In genomic region chr13:113706183-113706582, GRCm38 (mm10) we compare ENCODE assay signal across 15 mouse cellular contexts. TPM values are rescaled to one million over a fixed set of nuclear protein-coding genes. Genes with fewer than 3 reads are reported as not detected.
DNase-seq lines count a peak whose midpoint lies in the region; ATAC-seq and TF ChIP-seq lines count a peak whose summit lies in the region.
"Had no signal": no experiment of that assay in that cellular context is flagged by ENCODE, and none has a peak within 500 bp of the region (broad histone marks: within the 10 kb centered on the region; RNA-seq: fewer than 3 reads in every experiment).

No protein-coding gene starts in this region.

- H3K9ac ChIP-seq in forebrain, embryonic 11.5 days (ENCODE audit: low read length): no peak overlapping the region
- no peak overlapping the region for H3K9ac ChIP-seq in MEL (ENCODE audit: control insufficient read depth, low read depth, low read length, poor library complexity, severe bottlenecking)
- H3K9ac ChIP-seq in embryonic facial prominence, embryonic 14.5 days (ENCODE audit: low read depth, low read length): no peak overlapping the region
- H3K9ac ChIP-seq in midbrain, embryonic 12.5 days (replicated peaks): no peak overlapping the region
- H3K9ac ChIP-seq: embryonic facial prominence, embryonic 13.5 days; heart, embryonic 15.5 days; liver, embryonic 14.5 days had no signal

- no peak overlapping the region for H3K4me2 ChIP-seq in forebrain, embryonic 11.5 days (ENCODE audit: low read depth, low read length, severe bottlenecking)
- H3K4me2 ChIP-seq in embryonic facial prominence, embryonic 14.5 days (ENCODE audit: low read depth, low read length): no peak overlapping the region
- no peak overlapping the region for H3K4me2 ChIP-seq in midbrain, embryonic 12.5 days (replicated peaks)
- H3K4me2 ChIP-seq: embryonic facial prominence, embryonic 13.5 days; heart, embryonic 15.5 days had no signal

- intact Hi-C loops in gastrocnemius, postnatal 14 days (cut with DNase I; ENCODE audit: low total_unique reads): no loop called here

- H3K9me3 ChIP-seq in forebrain, embryonic 11.5 days (ENCODE audit: control insufficient read depth, low read length): no peaks in the 10 kb centered on the region; the same call in 1 of the 2 replicates
- H3K9me3 ChIP-seq in forebrain, embryonic 10.5 days: peaks cover 3% of the 10 kb centered on the region
- no peaks in the 10 kb centered on the region for H3K9me3 ChIP-seq in MEL (replicated peaks; ENCODE audit: insufficient read depth, low read length)
- H3K9me3 ChIP-seq in embryonic facial prominence, embryonic 14.5 days (ENCODE audit: control insufficient read depth, low read length): 0 out of 2 replicates have a peak, but pooled peaks cover 6% of the 10 kb centered on the region
- H3K9me3 ChIP-seq in midbrain, embryonic 12.5 days: no peaks in the 10 kb centered on the region
- H3K9me3 ChIP-seq: embryonic facial prominence, embryonic 13.5 days; heart, embryonic 15.5 days had no signal

- TF ChIP-seq CTCF in MEL (IDR thresholded peaks at IDR 0.05 in 2 of 3, conservative IDR thresholded peaks at IDR 0.05 in 1 of 3; ENCODE audit: control insufficient read depth in 1 of 3, insufficient read depth in 1 of 3, low read depth in 2 of 3, low read length in 3 of 3, poor library complexity in 1 of 3, severe bottlenecking in 1 of 3): no peak

- no peaks in the 10 kb centered on the region for H3K27me3 ChIP-seq in forebrain, embryonic 11.5 days (ENCODE audit: control insufficient read depth, insufficient read depth, low read length)
- H3K27me3 ChIP-seq in forebrain, embryonic 10.5 days (ENCODE audit: poor library complexity, severe bottlenecking): no peaks in the 10 kb centered on the region
- no peaks in the 10 kb centered on the region; a peak in 1 of 4 replicates for H3K27me3 ChIP-seq in MEL (ENCODE audit: control insufficient read depth in 1 of 2, insufficient read depth in 2 of 2, low read length in 2 of 2)
- no peaks in the 10 kb centered on the region for H3K27me3 ChIP-seq in embryonic facial prominence, embryonic 14.5 days (replicated peaks; ENCODE audit: control insufficient read depth, insufficient read depth, low read length)
- 0 out of 2 replicates have a peak, but pooled peaks cover 6% of the 10 kb centered on the region for H3K27me3 ChIP-seq in midbrain, embryonic 12.5 days
- H3K27me3 ChIP-seq: embryonic facial prominence, embryonic 13.5 days; heart, embryonic 15.5 days had no signal

- H3K4me1 ChIP-seq in forebrain, embryonic 11.5 days (replicated peaks; ENCODE audit: control insufficient read depth, insufficient read depth, low read length): peaks cover 3% of the 10 kb centered on the region; the same call in 1 of the 2 replicates
- peaks cover 11% of the 10 kb centered on the region for H3K4me1 ChIP-seq in forebrain, embryonic 10.5 days
- H3K4me1 ChIP-seq in MEL (ENCODE audit: control insufficient read depth in 1 of 2, insufficient read depth in 2 of 2, low read length in 2 of 2): no peaks in the 10 kb centered on the region
- H3K4me1 ChIP-seq in embryonic facial prominence, embryonic 14.5 days (ENCODE audit: control insufficient read depth, insufficient read depth, low read length): 0 out of 2 replicates have a peak, but pooled peaks cover 4% of the 10 kb centered on the region
- H3K4me1 ChIP-seq in midbrain, embryonic 12.5 days: peaks cover 10% of the 10 kb centered on the region
- H3K4me1 ChIP-seq: heart, embryonic 15.5 days had no signal

- TF ChIP-seq POLR2A in MEL (IDR thresholded peaks at IDR 0.05; ENCODE audit: control insufficient read depth in 1 of 2, insufficient read depth in 1 of 2, low read depth in 1 of 2, low read length in 2 of 2, poor library complexity in 1 of 2): no peak

- no peak overlapping the region for H3K4me3 ChIP-seq in forebrain, embryonic 11.5 days (ENCODE audit: low read depth, low read length)
- no peak overlapping the region for H3K4me3 ChIP-seq in forebrain, embryonic 10.5 days
- no peak overlapping the region for H3K4me3 ChIP-seq in MEL (ENCODE audit: control insufficient read depth in 1 of 2, insufficient read depth in 1 of 2, low read depth in 2 of 2, low read length in 2 of 2)
- no peak overlapping the region for H3K4me3 ChIP-seq in embryonic facial prominence, embryonic 14.5 days (ENCODE audit: low read depth, low read length)
- H3K4me3 ChIP-seq in midbrain, embryonic 12.5 days: no peak overlapping the region
- H3K4me3 ChIP-seq: embryonic facial prominence, embryonic 13.5 days; gastrocnemius, adult 2 months; heart, embryonic 15.5 days had no signal

- TF ChIP-seq RAD21 in MEL (IDR thresholded peaks at IDR 0.05; ENCODE audit: low read depth, low read length): no peak

- ATAC-seq in forebrain, embryonic 11.5 days (replicated peaks; ENCODE audit: low FRiP score): peak; percentile 80
- 0 out of 2 replicates have a peak, but pooled peaks have one; percentile 67 for ATAC-seq in embryonic facial prominence, embryonic 14.5 days (ENCODE audit: low read depth)
- peak; percentile 87 for ATAC-seq in midbrain, embryonic 12.5 days (ENCODE audit: low FRiP score, low read depth)

- TF ChIP-seq EP300 in MEL (IDR thresholded peaks at IDR 0.05; ENCODE audit: low read depth in 1 of 2, low read length in 2 of 2): no peak

- no peaks in the 10 kb centered on the region for H3K36me3 ChIP-seq in forebrain, embryonic 11.5 days (ENCODE audit: control insufficient read depth, insufficient read depth, low read length)
- no peaks in the 10 kb centered on the region for H3K36me3 ChIP-seq in forebrain, embryonic 10.5 days (replicated peaks)
- no peaks in the 10 kb centered on the region for H3K36me3 ChIP-seq in MEL (ENCODE audit: control insufficient read depth in 1 of 2, insufficient read depth in 2 of 2, low read length in 2 of 2)
- no peaks in the 10 kb centered on the region for H3K36me3 ChIP-seq in embryonic facial prominence, embryonic 14.5 days (ENCODE audit: control insufficient read depth, insufficient read depth, low read length)
- H3K36me3 ChIP-seq in midbrain, embryonic 12.5 days: no peaks in the 10 kb centered on the region
- H3K36me3 ChIP-seq: embryonic facial prominence, embryonic 13.5 days; heart, embryonic 15.5 days had no signal

- WGBS in forebrain, embryonic 11.5 days: 13% methylated on average over 4 of the region's 4 CpGs
- 16% methylated on average over 4 of the region's 4 CpGs for WGBS in forebrain, embryonic 10.5 days
- 11% methylated on average over 4 of the region's 4 CpGs for WGBS in embryonic facial prominence, embryonic 14.5 days
- 8% methylated on average over 4 of the region's 4 CpGs for WGBS in midbrain, embryonic 12.5 days

- no peak overlapping the region for H3K27ac ChIP-seq in forebrain, embryonic 11.5 days (ENCODE audit: low read depth, low read length)
- H3K27ac ChIP-seq in forebrain, embryonic 10.5 days: no peak overlapping the region
- no peak overlapping the region for H3K27ac ChIP-seq in MEL (ENCODE audit: control insufficient read depth, low read depth, low read length)
- H3K27ac ChIP-seq in embryonic facial prominence, embryonic 14.5 days (replicated peaks; ENCODE audit: low read depth, low read length): no peak overlapping the region
- no peak overlapping the region for H3K27ac ChIP-seq in midbrain, embryonic 12.5 days (replicated peaks)
- H3K27ac ChIP-seq: embryonic facial prominence, embryonic 13.5 days; gastrocnemius, adult 2 months; heart, embryonic 15.5 days; liver, embryonic 14.5 days; macrophage had no signal

- no peak for DNase-seq in forebrain, embryonic 11.5 days (ENCODE audit: low spot score)
- no peak for DNase-seq in forebrain, embryonic 10.5 days (ENCODE audit: extremely low spot score, low spot score)
- peak; percentile 8 for DNase-seq in MEL (ENCODE audit: low read depth, low spot score)
- peak; percentile 88 for DNase-seq in embryonic facial prominence, embryonic 14.5 days (ENCODE audit: low spot score)
- DNase-seq in kidney, adult 11 months: no peak
- DNase-seq in kidney, postnatal 14 days: no peak
- DNase-seq in gastrocnemius, postnatal 14 days: no peak
- DNase-seq: gastrocnemius, adult 2 months; kidney, adult 18-20 months had no signal

- no peaks in the 10 kb centered on the region for H3K79me2 ChIP-seq in MEL (ENCODE audit: control insufficient read depth, insufficient read depth, low read length, poor library complexity)

TF ChIP-seq in MEL, 35 proteins besides CTCF, POLR2A, EP300 and RAD21:
- TF ChIP-seq E2F4 (IDR thresholded peaks at IDR 0.05; ENCODE audit: borderline replicate concordance, low read depth, low read length): no peak
- no peak for TF ChIP-seq NRF1 (IDR thresholded peaks at IDR 0.05; ENCODE audit: insufficient read depth, low read depth, low read length, poor library complexity, severe bottlenecking)
- no peak for TF ChIP-seq KAT2A (conservative IDR thresholded peaks at IDR 0.05; ENCODE audit: low read depth, low read length)
- TF ChIP-seq TAL1 (IDR thresholded peaks at IDR 0.05; ENCODE audit: low read length): no peak
- TF ChIP-seq MYB (IDR thresholded peaks at IDR 0.05; ENCODE audit: low read depth, low read length): no peak
- no peak for TF ChIP-seq CHD2 (IDR thresholded peaks at IDR 0.05; ENCODE audit: low read length)
- no peak for TF ChIP-seq MEF2A (IDR thresholded peaks at IDR 0.05; ENCODE audit: extremely low read depth, insufficient replicate concordance, low read depth, low read length, poor library complexity, severe bottlenecking)
- no peak for TF ChIP-seq UBTF (IDR thresholded peaks at IDR 0.05; ENCODE audit: borderline replicate concordance, insufficient read depth, low read depth, low read length)
- no peak for TF ChIP-seq MAX (IDR thresholded peaks at IDR 0.05; ENCODE audit: low read length)
- no peak for TF ChIP-seq USF2 (IDR thresholded peaks at IDR 0.05; ENCODE audit: borderline replicate concordance in 1 of 2, insufficient read depth in 1 of 2, low read depth in 1 of 2, low read length in 2 of 2)
- no peak for TF ChIP-seq JUND (IDR thresholded peaks at IDR 0.05; ENCODE audit: low read depth, low read length)

RNA-seq across cellular contexts. Expression of gene Hspb3, which starts 42.7 kb away (rescaled TPM):
- not detected in 2 replicates for polyA plus RNA-seq in forebrain, embryonic 11.5 days (2014; fragmentation: Nextera tagmentation; extraction: Ambion mirVana)
- polyA plus RNA-seq in forebrain, embryonic 10.5 days (2016; fragmentation: Nextera tagmentation; extraction: Ambion mirVana): not detected in 2 replicates
- not detected in 2 replicates for total RNA-seq in MEL (2012; rRNA removed)
- polyA plus RNA-seq in MEL (2012; ENCODE audit: insufficient read depth in 1 of 2, insufficient read length in 2 of 2, low read depth in 1 of 2, low replicate concordance in 2 of 2, missing spikeins in 1 of 2): not detected
- 20.2 and 29.3 TPM in 2 replicates for polyA plus RNA-seq in embryonic facial prominence, embryonic 14.5 days (2014; fragmentation: Nextera tagmentation; extraction: Ambion mirVana)
- polyA plus RNA-seq in midbrain, embryonic 12.5 days (2016; fragmentation: Nextera tagmentation; extraction: Ambion mirVana): 0.31 TPM in 1 of 2 replicates, not detected in the other
- total RNA-seq in gastrocnemius, postnatal 14 days (2021): 10 to 100 TPM; 58.1 to 83.0 TPM
- total RNA-seq: adrenal gland, adult 18-20 months had no signal
- polyA plus RNA-seq: liver, embryonic 14.5 days; macrophage had no signal

Comparison
In these comparisons a context has a peak if more than half of its experiments do, and no peak if none do; other contexts are left out.
1. DNase-seq: peak in MEL (single experiment) and embryonic facial prominence, embryonic 14.5 days (single experiment); none in forebrain, embryonic 11.5 days (single experiment), forebrain, embryonic 10.5 days (single experiment), kidney, adult 11 months (single experiment), kidney, postnatal 14 days (single experiment) and gastrocnemius, postnatal 14 days (single experiment).
2. RNA of gene Hspb3, which starts 42.7 kb away (polyA plus RNA-seq): 20.2 to 29.3 TPM in embryonic facial prominence, embryonic 14.5 days; 0.31 TPM in midbrain, embryonic 12.5 days, not detected in forebrain, embryonic 11.5 days, not detected in forebrain, embryonic 10.5 days and not detected in MEL; every median in the first group is over 10 times any median in the second.
3. Peak in every context shown above with its lines, with median percentiles within 50 percentile points of each other: ATAC-seq.